Mouse (Mus musculus): Measurements from ENCODE around the gene Zscan21.

GRCm38 (mm10) chr5:138171695-138172491, 55.2 kb downstream of the Zscan21 start, which contains the start of the genes Ap4m1 and Mcm7:
- TF ChIP-seq POLR2A (IDR thresholded peaks at IDR 0.05; ENCODE audit: insufficient read depth, low read depth, low read length) (peak; percentile 60), EP300 (IDR thresholded peaks at IDR 0.05; ENCODE audit: insufficient read depth, low read depth, low read length) (no peak), CTCF (IDR thresholded peaks at IDR 0.05) (peak; percentile 47)

Data from heart, adult 2 months (tissue).